Mouse (Mus musculus): Measurements from ENCODE around the gene Haus6.

GRCm38 (mm10) chr4:86537972-86538371, 73.9 kb downstream of the Haus6 start:
- TF ChIP-seq CTCF (IDR thresholded peaks at IDR 0.05; ENCODE audit: control insufficient read depth, insufficient read depth, insufficient read length) (no peak), USF1 (IDR thresholded peaks at IDR 0.05; ENCODE audit: low read depth) (no peak), MYOG (IDR thresholded peaks at IDR 0.05; ENCODE audit: control insufficient read depth, extremely low read depth, insufficient read length) (no peak), MYOD1 (IDR thresholded peaks at IDR 0.05; ENCODE audit: control insufficient read depth, insufficient read length, low read depth) (no peak)

All from C2C12 (cell line).